Mouse (Mus musculus) liver, postnatal 0 days (tissue): ENCODE results near the gene Ptdss2.

Source experiments
- CTCF ChIP-seq: sonication (generic); IDR thresholded peaks from 2 replicates; pipeline ENCODE4 v1.5.1; 2016; ENCODE audit warnings: antibody characterized with exemption, low read depth
- EP300 ChIP-seq: IDR thresholded peaks from 2 replicates; pipeline ENCODE4 v1.6.1; 2016; ENCODE audit warnings: antibody characterized with exemption, low read depth, mild to moderate bottlenecking

DNA sequence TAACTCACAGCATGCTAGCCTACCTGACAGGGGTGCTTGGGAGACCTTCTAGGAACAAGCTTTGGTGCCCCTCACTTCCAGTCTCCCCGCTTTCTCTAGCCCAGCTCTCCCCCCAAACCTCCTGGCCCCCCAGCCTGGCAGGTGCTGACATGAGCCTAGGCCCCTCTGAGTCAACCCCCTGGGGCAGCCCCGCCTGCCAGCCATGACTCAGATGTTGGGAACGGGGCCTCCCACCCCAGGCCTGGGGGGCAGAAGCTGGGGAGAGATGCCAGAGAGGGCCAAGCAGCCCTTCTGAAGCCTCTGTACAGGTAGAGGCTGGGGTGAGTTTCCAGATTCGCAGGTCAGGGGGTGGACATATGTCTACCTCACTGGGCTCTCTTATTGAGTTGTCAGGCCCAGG lies 43.3 kb upstream of the Ptdss2 start:
- no peak for TF ChIP-seq CTCF
- TF ChIP-seq EP300, result no peak
